In the genomic region with DNA sequence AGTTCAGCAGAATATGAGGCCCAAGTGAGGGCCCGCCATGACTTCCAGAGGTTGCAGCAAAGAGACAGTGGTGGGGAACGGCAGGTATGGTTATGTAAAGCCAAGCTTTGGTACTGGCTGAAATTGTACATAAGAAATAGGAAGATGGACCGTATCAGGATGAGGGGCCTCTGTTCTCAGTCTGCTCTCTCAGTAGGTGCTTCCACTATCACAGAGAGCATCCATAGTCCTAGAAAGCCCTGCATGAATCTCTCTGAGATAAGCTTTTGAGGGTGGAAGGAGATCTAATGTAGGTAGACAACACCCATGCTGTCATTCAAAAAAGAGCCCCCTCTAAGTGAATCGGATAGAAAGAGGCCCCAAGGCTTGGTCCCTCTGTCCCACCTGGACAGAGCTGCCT, we compare ENCODE assay signal across 21 mouse cellular contexts. TPM values are rescaled to one million over a fixed set of nuclear protein-coding genes. Genes with fewer than 3 reads are reported as not detected.
"Had no signal": no experiment of that assay in that cellular context is flagged by ENCODE, and none has a peak within 500 bp of the region (broad histone marks: within the 10 kb centered on the region; RNA-seq: fewer than 3 reads in every experiment).

No protein-coding gene starts in this region.

- ATAC-seq: lung, postnatal 0 days; midbrain, embryonic 13.5 days had no signal

- H3K4me2 ChIP-seq: limb, embryonic 13.5 days; lung, embryonic 14.5 days; midbrain, embryonic 13.5 days had no signal

- H3K27ac ChIP-seq: kidney, postnatal 0 days; layer of hippocampus, adult 2 months; limb, embryonic 10.5 days; limb, embryonic 13.5 days; midbrain, embryonic 10.5 days; midbrain, embryonic 13.5 days had no signal

- H3K4me3 ChIP-seq: layer of hippocampus, adult 2 months; limb, embryonic 10.5 days; limb, embryonic 13.5 days; megakaryocyte, embryonic 14.5 days; midbrain, embryonic 10.5 days; midbrain, embryonic 13.5 days had no signal

- DNase-seq: kidney, adult 2 months; kidney, postnatal 25 days; layer of hippocampus, adult 9-11 months; lung, embryonic 14.5 days; thymus, adult 18-20 months; thymus, postnatal 36 days had no signal

- H3K9ac ChIP-seq: limb, embryonic 13.5 days; lung, embryonic 14.5 days; midbrain, embryonic 13.5 days had no signal

- H3K9me3 ChIP-seq: limb, embryonic 10.5 days; limb, embryonic 13.5 days; megakaryocyte, embryonic 14.5 days; midbrain, embryonic 10.5 days; midbrain, embryonic 13.5 days had no signal

- H3K36me3 ChIP-seq: limb, embryonic 10.5 days; limb, embryonic 13.5 days; midbrain, embryonic 10.5 days; midbrain, embryonic 13.5 days had no signal

RNA-seq across cellular contexts. Expression of a gene that starts 6.5 kb away (rescaled TPM):
- polyA plus RNA-seq: liver, adult 2 months had no signal

RNA-seq across cellular contexts. Expression of a gene that starts 15.7 kb away (rescaled TPM):
- polyA plus RNA-seq: intestine, embryonic 14.5 days; kidney, embryonic 14.5 days; kidney, postnatal 0 days; limb, embryonic 10.5 days; limb, embryonic 13.5 days; liver, adult 2 months; lung, embryonic 14.5 days; midbrain, embryonic 10.5 days; midbrain, embryonic 13.5 days; midbrain, postnatal 0 days; neural tube, embryonic 11.5 days; neural tube, embryonic 14.5 days; stomach, embryonic 16.5 days had no signal
